Mouse (Mus musculus) heart, postnatal 0 days (tissue): ENCODE measurements around the gene Ubr3. TPM values are rescaled to one million over a fixed set of nuclear protein-coding genes. Genes with fewer than 3 reads are reported as not detected.

Experiments
- ATAC-seq: fragments of 200-750 bp; cut with Nextera tagmentation; 2 replicates; pipeline ENCODE4 v1.8.0; 2017; ENCODE audit warnings: low read depth, moderate number of reproducible peaks, moderate library complexity; ENCODE audit not compliant: insufficient read depth
- DNase-seq: peaks from one replicate; pipeline ENCODE4 v3.0.0-alpha.2; 2016; ENCODE audit warnings: low spot score
- H3K27ac ChIP-seq: fragments of 300-500 bp; sonication (generic); 2 replicates; pipeline ENCODE4 v1.5.1; 2014; ENCODE audit warnings: low read depth, mild to moderate bottlenecking
- H3K27me3 ChIP-seq: fragments of 300-500 bp; sonication (generic); 2 replicates; pipeline ENCODE4 v1.6.1; 2014; ENCODE audit warnings: low read length, mixed read lengths; ENCODE audit not compliant: control insufficient read depth, insufficient read depth
- H3K36me3 ChIP-seq: fragments of 300-500 bp; sonication (generic); replicated peaks from 2 replicates; pipeline ENCODE4 v1.6.1; 2014; ENCODE audit warnings: low read length, mixed read lengths; ENCODE audit not compliant: control insufficient read depth, insufficient read depth
- H3K4me1 ChIP-seq: fragments of 300-500 bp; sonication (generic); 2 replicates; pipeline ENCODE4 v1.6.1; 2014; ENCODE audit warnings: antibody characterized with exemption; ENCODE audit not compliant: control insufficient read depth, insufficient read depth
- H3K4me2 ChIP-seq: fragments of 300-500 bp; sonication (generic); 2 replicates; pipeline ENCODE4 v1.6.1; 2014; ENCODE audit warnings: low read depth, mild to moderate bottlenecking, low read length, moderate library complexity
- H3K4me3 ChIP-seq: fragments of 300-500 bp; sonication (generic); 2 replicates; pipeline ENCODE4 v1.5.1; 2014; ENCODE audit warnings: low read depth, low read length
- H3K9ac ChIP-seq: fragments of 300-500 bp; sonication (generic); replicated peaks from 2 replicates; pipeline ENCODE4 v1.6.1; 2014; ENCODE audit warnings: low read depth, low read length, mixed read lengths
- H3K9me3 ChIP-seq: fragments of 300-500 bp; sonication (generic); replicated peaks from 2 replicates; pipeline ENCODE4 v1.6.1; 2016; ENCODE audit warnings: low read length; ENCODE audit not compliant: control insufficient read depth
- CTCF ChIP-seq: IDR thresholded peaks from 2 replicates; pipeline ENCODE4 v1.5.1; 2016; ENCODE audit warnings: antibody characterized with exemption, control low read depth, low read depth
- EP300 ChIP-seq: IDR thresholded peaks from 2 replicates; pipeline ENCODE4 v1.6.1; 2016; ENCODE audit warnings: antibody characterized with exemption, low read depth
- WGBS: fragments of 180-500 bp; shearing (Covaris S2); extraction: QIAGEN DNeasy Blood & Tissue Kit; methylation state at CpG from one replicate; pipeline ENCODE4 v1.1.7; 2014; 5-methylcytosine and 5-hydroxymethylcytosine counted together
- polyA plus RNA-seq: library from polyadenylated mRNA; unstranded; fragments of >200 nt; fragmentation: Nextera tagmentation; extraction: Ambion mirVana; gene quantifications from 2 replicates; pipeline ENCODE4 v1.2.1, GENCODE M21; 2015
- total RNA-seq: library from RNA; depleted of rRNA; stranded (reverse); fragments of >200 nt; gene quantifications from 2 replicates; pipeline ENCODE4 v1.2.3, GENCODE M21; 2014; ENCODE audit warnings: low replicate concordance; rRNA removed

Gene Ubr3
- total and polyA plus RNA-seq, 2 experiments from 2014 or later: 12.9 to 55.0 TPM

- no peaks in the 10 kb centered on the region for H3K9me3 ChIP-seq
- peak; percentile 30 for DNase-seq
- 67% methylated on average over 5 of the region's 5 CpGs for WGBS
- no peaks in the 10 kb centered on the region; the same call in 1 of the 2 replicates for H3K4me1 ChIP-seq
- no peaks in the 10 kb centered on the region for H3K36me3 ChIP-seq
- no peak overlapping the region for H3K27ac ChIP-seq
- H3K9ac ChIP-seq: no peak overlapping the region
- H3K4me3 ChIP-seq: no peak overlapping the region
- TF ChIP-seq CTCF (no peak), EP300 (no peak)
- no peak overlapping the region for H3K4me2 ChIP-seq
- ATAC-seq: peak; percentile 49; the same call in 1 of the 2 replicates
- H3K27me3 ChIP-seq: no peaks in the 10 kb centered on the region
Measured at GRCm38 (mm10) chr2:70069861-70070260, 172.8 kb downstream of the Ubr3 start.

Other genes with a start within 250 kb of the Ubr3 start
- gene Klhl41, start 227.1 kb upstream of the Ubr3 start, total RNA-seq: 26.5 and 42.0 TPM in 2 replicates
- gene Klhl41, start 227.1 kb upstream of the Ubr3 start, polyA plus RNA-seq: 35.4 and 36.9 TPM in 2 replicates
- 22.5 and 40.3 TPM in 2 replicates for gene Fastkd1, start 183.7 kb upstream of the Ubr3 start, total RNA-seq
- gene Fastkd1, start 183.7 kb upstream of the Ubr3 start, polyA plus RNA-seq: 18.7 and 18.9 TPM in 2 replicates
- 3.6 and 19.9 TPM in 2 replicates for gene Ppig, start 174.7 kb upstream of the Ubr3 start, total RNA-seq
- 87.8 and 91.6 TPM in 2 replicates for gene Ppig, start 174.7 kb upstream of the Ubr3 start, polyA plus RNA-seq
- not detected in 2 replicates for gene Ccdc173, start 107.7 kb upstream of the Ubr3 start, total RNA-seq
- gene Ccdc173, start 107.7 kb upstream of the Ubr3 start, polyA plus RNA-seq: 1.2 and 1.6 TPM in 2 replicates
- 8.8 and 43.7 TPM in 2 replicates for gene Phospho2, start 107.6 kb upstream of the Ubr3 start, total RNA-seq
- 24.9 and 27.1 TPM in 2 replicates for gene Phospho2, start 107.6 kb upstream of the Ubr3 start, polyA plus RNA-seq
- 69.9 and 129 TPM in 2 replicates for gene Klhl23, start 75.3 kb upstream of the Ubr3 start, total RNA-seq
- 33.9 and 43.0 TPM in 2 replicates for gene Klhl23, start 75.3 kb upstream of the Ubr3 start, polyA plus RNA-seq
- 31.0 and 31.9 TPM in 2 replicates for gene Ssb, start 35.7 kb upstream of the Ubr3 start, total RNA-seq
- gene Ssb, start 35.7 kb upstream of the Ubr3 start, polyA plus RNA-seq: 157 and 172 TPM in 2 replicates
- 7.0 and 13.1 TPM in 2 replicates for gene Mettl5, start 11.6 kb upstream of the Ubr3 start, total RNA-seq
- gene Mettl5, start 11.6 kb upstream of the Ubr3 start, polyA plus RNA-seq: 43.3 and 45.7 TPM in 2 replicates
- gene Myo3b, start 141.9 kb downstream of the Ubr3 start, total RNA-seq: 0.04 and 0.58 TPM in 2 replicates
- 0.15 and 0.19 TPM in 2 replicates for gene Myo3b, start 141.9 kb downstream of the Ubr3 start, polyA plus RNA-seq